Mouse (Mus musculus) heart, adult 10 weeks (tissue): ENCODE data around the gene Rap1b. TPM values are rescaled to one million over a fixed set of nuclear protein-coding genes. Genes with fewer than 3 reads are reported as not detected.

Source experiments
- polyA plus RNA-seq: library from polyadenylated mRNA; stranded (reverse); fragments of 350-450 nt; fragmentation: Illumina TruSeq; extraction: RNeasy Lipid Tissue Mini Kit (QIAGEN cat#74804); gene quantifications from one replicate; pipeline ENCODE4 v1.2.3, GENCODE M21; 2014; ENCODE audit warnings: low read depth, low replicate concordance

The Rap1b gene
- 49.3 TPM for polyA plus RNA-seq

DNA sequence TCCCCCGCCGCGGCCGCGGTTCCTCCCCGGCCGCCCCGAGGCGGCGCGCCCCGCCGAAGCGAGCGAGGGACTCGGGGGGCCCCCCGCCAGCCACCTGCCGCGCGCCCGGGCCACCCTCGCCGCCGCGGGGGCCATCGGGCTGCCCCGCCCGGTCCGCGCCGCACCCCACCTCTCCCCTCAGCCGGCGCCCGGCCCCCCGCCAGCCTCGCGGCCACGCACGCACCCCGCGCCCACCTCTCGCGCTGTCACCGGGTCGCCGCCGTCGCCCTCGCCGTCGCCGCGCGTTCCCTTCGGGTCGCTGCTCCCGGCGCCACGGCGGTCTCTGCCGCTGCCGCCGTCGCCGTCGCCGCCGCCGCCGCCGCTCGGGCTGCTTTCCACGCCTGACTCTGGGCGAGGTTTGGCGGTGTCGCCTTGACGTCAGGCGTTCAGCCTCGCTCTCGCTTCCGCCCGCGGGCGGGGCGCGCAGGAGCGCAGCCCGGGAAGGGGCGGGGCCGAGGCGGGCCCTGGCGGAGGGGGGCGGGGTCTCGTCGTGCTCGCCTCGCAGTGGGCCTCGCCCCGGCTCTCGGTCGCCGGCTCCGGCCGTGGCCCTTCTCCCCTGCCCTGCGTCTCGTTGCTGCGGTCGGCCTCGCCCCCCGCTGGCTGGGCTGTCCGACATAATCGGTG, at the start of gene Rap1b:
TSS of gene Rap1b (minus strand) at position 439 of the 663 bp plus-strand sequence.

DNA sequence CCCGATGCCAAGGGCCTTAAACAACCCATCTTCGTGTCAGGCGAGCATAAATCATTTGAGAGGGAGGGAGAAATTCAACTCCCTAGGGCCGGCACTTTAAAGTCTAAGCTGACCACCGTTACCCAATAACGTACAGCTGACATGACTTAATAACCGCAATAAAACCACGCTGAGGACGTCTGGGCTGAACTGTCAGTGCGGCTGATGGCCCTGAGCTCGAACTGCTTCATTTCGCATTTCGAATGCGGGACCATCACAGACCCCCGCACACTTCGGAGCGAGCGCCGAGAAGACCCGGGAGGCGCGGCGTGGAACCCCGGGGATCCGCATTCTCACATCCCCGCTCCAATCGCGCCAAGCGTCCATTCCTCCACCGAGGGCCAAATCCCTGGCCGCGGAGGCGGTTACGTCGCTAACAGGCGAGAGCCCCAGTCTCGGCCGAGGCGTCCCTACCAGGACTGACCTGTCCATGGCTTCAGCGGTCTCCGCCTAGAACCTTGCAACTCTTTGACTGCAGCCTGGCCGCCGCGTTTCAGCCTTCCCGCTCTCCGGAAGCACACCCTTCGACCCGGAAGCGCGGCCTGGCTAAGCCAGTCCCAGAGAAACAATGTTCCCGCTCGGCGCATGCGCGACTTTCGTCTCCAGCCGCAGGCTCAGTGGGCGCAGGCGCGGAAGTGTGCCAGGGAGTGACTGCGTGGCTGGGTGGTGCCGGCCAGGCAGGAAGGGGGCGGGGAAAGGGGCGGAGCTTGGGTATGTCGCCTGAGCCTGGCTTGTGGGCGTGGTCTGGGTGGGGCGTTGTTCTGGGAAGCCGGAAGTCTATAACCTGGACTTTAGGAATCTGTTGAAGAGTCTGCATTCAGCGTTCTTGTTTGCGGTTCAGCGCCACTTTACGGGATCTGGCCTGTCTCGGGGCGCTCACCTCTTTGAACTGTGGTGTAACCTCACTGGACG, 53.4 kb downstream of the Rap1b start, which contains the start of gene Nup107:
TSS of gene Nup107 (minus strand) at position 565 of the 951 bp plus-strand sequence.

Other genes with a start within 250 kb of the Rap1b start
- gene Cpm, start 216.5 kb downstream of the Rap1b start, polyA plus RNA-seq: 3.2 TPM
- gene Mdm2, start 135.3 kb downstream of the Rap1b start, polyA plus RNA-seq: 42.6 TPM
- gene Slc35e3, start 99.7 kb downstream of the Rap1b start, polyA plus RNA-seq: 7.6 TPM
- gene Nup107, start 53.3 kb downstream of the Rap1b start, polyA plus RNA-seq: 9.3 TPM